Mouse (Mus musculus) 3T3-L1 (cell line): Measurements from ENCODE around the gene Kmt2d.

Experiments
- DNase-seq: peaks from one replicate; pipeline ENCODE4 v3.0.0-alpha.2; 2015; ENCODE audit warnings: low read depth, low spot score

Gene Kmt2d

GRCm38 (mm10) chr15:98802926-98803325 lies 68.1 kb downstream of the Kmt2d start:
- DNase-seq: no peak

DNA sequence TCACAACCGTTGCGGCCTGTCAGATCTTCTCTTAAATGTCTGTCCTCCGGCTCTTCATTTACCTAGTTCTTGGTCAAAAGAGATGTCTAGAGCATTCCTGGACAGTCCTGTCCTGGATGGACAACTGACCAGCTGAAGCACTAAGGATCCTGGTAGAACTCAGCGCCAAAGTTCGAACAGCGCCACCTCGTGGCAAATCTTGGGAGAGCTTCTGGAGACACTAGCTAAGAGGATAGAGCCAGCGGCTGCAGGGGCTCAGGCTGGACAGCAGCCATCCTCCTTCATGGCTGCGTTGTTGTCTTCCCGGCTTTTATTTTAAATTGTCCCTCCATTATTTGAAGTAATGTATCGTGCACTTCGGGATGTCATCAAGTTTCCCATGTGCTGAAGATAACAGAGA lies 71.6 kb downstream of the Kmt2d start:
- DNase-seq: peak; percentile 94

- no peak for DNase-seq
These were observed 72.1 kb downstream of the Kmt2d start for GRCm38 (mm10) chr15:98798903-98799302.

DNA sequence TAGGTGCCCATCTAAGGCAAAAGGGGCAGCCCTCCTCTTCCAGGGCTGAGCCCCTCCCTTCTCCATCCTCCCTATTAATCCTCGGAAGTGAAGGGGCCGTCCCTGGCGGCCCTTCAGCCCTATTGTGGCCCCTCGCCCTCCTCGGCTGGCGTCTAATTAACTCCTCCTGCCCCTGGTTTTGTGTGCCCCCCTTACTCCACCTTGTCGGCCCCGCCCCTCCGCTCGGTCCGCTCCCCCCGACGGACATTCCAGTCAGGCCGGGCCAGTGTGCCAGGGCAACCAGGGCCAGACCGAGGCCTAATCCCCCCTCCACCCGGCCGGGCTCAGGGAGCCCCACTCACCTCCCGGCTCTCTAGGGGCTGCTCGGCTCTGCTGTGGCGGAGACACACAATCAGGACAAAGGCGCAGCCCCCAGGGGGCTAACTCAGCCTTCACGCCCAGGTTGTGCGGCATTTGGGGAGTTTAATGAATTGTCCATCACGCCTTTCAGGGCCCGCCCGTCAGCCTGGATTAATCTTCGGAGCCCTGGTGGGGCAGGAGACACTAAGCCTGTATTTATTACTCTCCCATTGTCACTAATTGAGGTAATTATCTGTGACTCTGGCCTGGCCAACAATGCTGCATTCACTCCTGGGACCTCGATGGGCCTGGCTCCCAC lies 73.0 kb downstream of the Kmt2d start:
- no peak for DNase-seq

GRCm38 (mm10) chr15:98796803-98797595 lies 74.0 kb downstream of the Kmt2d start:
- DNase-seq: no peak

DNA sequence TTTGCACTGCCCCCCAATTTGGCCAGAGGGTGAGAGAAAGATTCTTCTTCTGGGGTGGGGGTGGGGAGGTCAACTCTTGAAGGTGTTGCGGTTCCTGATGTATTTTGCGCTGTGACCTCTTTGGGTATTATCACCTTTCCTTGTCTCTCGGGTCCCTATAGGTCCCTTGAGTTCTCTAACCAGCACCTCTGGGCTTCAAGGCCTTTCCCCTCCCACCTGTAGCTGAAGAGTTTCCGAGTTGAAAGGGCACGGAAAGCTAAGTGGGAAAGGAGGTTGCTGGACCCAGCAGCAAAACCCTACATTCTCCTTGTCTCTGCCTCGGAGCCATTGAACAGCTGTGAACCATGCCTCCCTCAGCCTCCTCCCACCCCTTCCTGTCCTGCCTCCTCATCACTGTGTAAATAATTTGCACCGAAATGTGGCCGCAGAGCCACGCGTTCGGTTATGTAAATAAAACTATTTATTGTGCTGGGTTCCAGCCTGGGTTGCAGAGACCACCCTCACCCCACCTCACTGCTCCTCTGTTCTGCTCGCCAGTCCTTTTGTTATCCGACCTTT lies 77.8 kb downstream of the Kmt2d start:
- DNase-seq: no peak

- no peak for DNase-seq
These were observed 78.6 kb downstream of the Kmt2d start for GRCm38 (mm10) chr15:98792233-98793020.

GRCm38 (mm10) chr15:98791771-98792170 lies 79.2 kb downstream of the Kmt2d start:
- DNase-seq: no peak

DNA sequence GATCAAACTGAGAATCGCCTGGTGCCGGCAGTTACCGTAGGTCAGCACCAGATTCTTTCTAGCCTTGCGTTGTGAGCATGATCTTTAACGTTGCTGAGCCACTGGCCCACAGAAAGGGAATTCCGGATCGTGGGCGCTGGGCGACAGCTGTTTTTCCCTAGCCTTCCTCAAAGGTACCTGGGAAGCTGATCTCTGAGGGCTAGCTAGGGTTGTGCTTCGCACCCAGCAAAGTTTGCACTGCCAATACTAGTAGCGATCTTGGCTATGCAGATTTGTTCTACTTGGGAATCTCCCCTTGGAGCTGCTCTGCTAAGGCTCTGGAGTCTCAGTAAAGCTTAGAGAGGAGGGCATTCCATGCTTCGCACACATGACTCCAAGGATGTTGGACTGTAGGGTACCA lies 79.8 kb downstream of the Kmt2d start:
- no peak for DNase-seq

DNA sequence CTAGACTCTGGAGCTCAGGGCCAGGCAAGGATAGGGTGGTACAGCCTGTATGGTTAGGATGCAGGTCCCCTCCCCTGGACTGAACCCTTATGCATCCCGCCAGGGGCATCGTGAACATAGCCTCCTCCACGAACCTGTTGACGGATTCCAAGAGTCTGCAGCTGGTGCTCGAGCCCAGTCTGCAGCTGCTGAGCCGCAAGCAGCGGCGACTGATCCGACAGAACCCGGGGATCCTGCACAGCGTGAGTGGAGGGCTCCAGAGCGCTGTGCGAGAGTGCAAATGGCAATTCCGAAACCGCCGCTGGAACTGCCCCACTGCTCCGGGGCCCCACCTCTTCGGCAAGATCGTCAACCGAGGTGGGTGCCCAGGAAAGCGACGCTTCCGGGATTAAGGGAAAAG lies 80.2 kb downstream of the Kmt2d start:
- DNase-seq: no peak

GRCm38 (mm10) chr15:98789661-98790535 lies 81.1 kb downstream of the Kmt2d start, which contains the start of gene Wnt1:
Gene Wnt1 (plus strand): TSS chr15:98789857.
- no peak for DNase-seq

DNA sequence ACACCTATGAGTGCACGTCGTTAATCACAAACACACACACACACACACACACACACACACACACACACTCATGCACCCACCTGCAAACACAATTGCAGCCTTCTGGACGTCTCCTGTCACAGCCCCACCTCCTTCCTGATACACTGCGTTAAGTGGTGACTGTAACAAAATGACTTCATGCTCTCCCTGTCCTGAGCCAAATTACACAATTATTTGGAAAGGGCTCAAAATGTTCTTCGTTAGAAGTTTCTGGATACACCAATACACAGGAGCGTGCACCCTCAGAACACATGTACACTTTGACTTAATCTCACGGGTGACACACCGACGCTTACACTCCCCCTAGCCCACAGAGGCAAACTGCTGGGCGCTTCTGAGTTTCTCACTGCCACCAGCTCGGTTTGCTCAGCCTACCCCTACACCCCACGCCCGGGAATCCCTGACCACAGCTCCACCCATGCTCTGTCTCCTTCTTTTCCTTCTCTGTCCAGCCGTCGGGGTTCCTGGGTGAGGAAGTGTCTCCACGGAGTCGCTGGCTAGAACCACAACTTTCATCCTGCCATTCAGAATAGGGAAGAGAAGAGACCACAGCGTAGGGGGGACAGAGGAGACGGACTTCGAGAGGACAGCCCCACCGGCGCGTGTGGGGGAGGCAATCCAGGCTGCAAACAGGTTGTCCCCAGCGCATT lies 81.9 kb downstream of the Kmt2d start:
- peak; percentile 32 for DNase-seq

GRCm38 (mm10) chr15:98787930-98788329 lies 83.1 kb downstream of the Kmt2d start:
- peak; percentile 73 for DNase-seq

DNA sequence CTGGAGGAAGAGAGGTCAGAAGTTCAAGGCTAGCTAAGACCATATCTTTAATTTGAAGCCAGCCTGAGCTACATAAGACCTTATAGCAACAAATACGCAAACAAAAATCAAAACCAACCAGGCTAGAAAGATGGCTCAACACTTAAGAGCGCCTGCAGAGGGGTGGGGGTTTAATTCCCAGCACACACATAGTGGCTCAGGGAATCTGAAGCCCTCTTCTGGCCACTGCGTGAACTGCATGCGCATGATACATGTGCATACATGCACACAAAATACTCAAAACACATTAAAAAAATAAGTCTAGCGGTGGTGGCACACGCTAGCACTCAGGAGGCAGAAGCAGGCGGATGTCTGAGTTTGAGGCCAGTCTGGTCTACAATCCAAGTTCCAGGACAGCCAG lies 85.3 kb downstream of the Kmt2d start:
- peak; percentile 64 for DNase-seq
